ENCODE assay signal across 24 mouse cellular contexts in genomic region chr11:104083716-104084115, GRCm38 (mm10). TPM values are rescaled to one million over a fixed set of nuclear protein-coding genes. Genes with fewer than 3 reads are reported as not detected.
"Had no signal": no experiment of that assay in that cellular context is flagged by ENCODE, and none has a peak within 500 bp of the region (broad histone marks: within the 10 kb centered on the region; RNA-seq: fewer than 3 reads in every experiment).

No protein-coding gene starts in this region.

- H3K4me2 ChIP-seq: liver, embryonic 13.5 days; liver, embryonic 15.5 days; lung, embryonic 14.5 days; midbrain, embryonic 13.5 days; midbrain, embryonic 15.5 days; neural tube, embryonic 13.5 days; neural tube, embryonic 15.5 days; stomach, embryonic 15.5 days had no signal

- ATAC-seq: midbrain, embryonic 13.5 days; midbrain, embryonic 15.5 days had no signal

- DNase-seq: liver, embryonic 13.5 days; lung, adult 18-20 months; lung, embryonic 14.5 days; lung, postnatal 10 days; lung, postnatal 4 days; retina, postnatal 1 day; right cerebral cortex, adult 18-20 months; right cerebral cortex, postnatal 25 days; right cerebral cortex, postnatal 4 days; spleen, adult 18-20 months; thymus, adult 2 months; thymus, postnatal 14 days; thymus, postnatal 36 days had no signal

- H3K27ac ChIP-seq: liver, embryonic 13.5 days; liver, embryonic 15.5 days; midbrain, embryonic 10.5 days; midbrain, embryonic 13.5 days; midbrain, embryonic 15.5 days; neural tube, embryonic 13.5 days; neural tube, embryonic 15.5 days; stomach, embryonic 15.5 days; stomach, postnatal 0 days had no signal

- H3K36me3 ChIP-seq: liver, embryonic 13.5 days; liver, embryonic 15.5 days; midbrain, embryonic 10.5 days; midbrain, embryonic 13.5 days; midbrain, embryonic 15.5 days; neural tube, embryonic 13.5 days; neural tube, embryonic 15.5 days; stomach, embryonic 15.5 days had no signal

- H3K9me3 ChIP-seq: liver, embryonic 13.5 days; liver, embryonic 15.5 days; midbrain, embryonic 10.5 days; midbrain, embryonic 13.5 days; midbrain, embryonic 15.5 days; neural tube, embryonic 13.5 days; neural tube, embryonic 15.5 days; stomach, embryonic 15.5 days had no signal

- H3K9ac ChIP-seq: liver, embryonic 13.5 days; liver, embryonic 15.5 days; lung, embryonic 14.5 days; midbrain, embryonic 13.5 days; midbrain, embryonic 15.5 days; neural tube, embryonic 13.5 days; neural tube, embryonic 15.5 days; stomach, embryonic 15.5 days had no signal

- H3K4me3 ChIP-seq: liver, embryonic 13.5 days; liver, embryonic 15.5 days; midbrain, embryonic 10.5 days; midbrain, embryonic 13.5 days; midbrain, embryonic 15.5 days; myocyte; neural tube, embryonic 13.5 days; neural tube, embryonic 15.5 days; stomach, embryonic 15.5 days had no signal

- H3K4me1 ChIP-seq: liver, embryonic 13.5 days; liver, embryonic 15.5 days; neural tube, embryonic 13.5 days; stomach, embryonic 15.5 days had no signal

- H3K27me3 ChIP-seq: liver, embryonic 13.5 days; liver, embryonic 15.5 days; midbrain, embryonic 13.5 days; midbrain, embryonic 15.5 days; neural tube, embryonic 13.5 days; neural tube, embryonic 15.5 days; stomach, embryonic 15.5 days had no signal

RNA-seq across cellular contexts. Expression of gene Crhr1, which starts 48.9 kb away (rescaled TPM):
- polyA plus RNA-seq: liver, embryonic 13.5 days; liver, embryonic 15.5 days; lung, embryonic 14.5 days; lung, embryonic 16.5 days; myocyte; small intestine, adult 2 months had no signal
